ENCODE assay signal across 13 mouse cellular contexts in the genomic region with DNA sequence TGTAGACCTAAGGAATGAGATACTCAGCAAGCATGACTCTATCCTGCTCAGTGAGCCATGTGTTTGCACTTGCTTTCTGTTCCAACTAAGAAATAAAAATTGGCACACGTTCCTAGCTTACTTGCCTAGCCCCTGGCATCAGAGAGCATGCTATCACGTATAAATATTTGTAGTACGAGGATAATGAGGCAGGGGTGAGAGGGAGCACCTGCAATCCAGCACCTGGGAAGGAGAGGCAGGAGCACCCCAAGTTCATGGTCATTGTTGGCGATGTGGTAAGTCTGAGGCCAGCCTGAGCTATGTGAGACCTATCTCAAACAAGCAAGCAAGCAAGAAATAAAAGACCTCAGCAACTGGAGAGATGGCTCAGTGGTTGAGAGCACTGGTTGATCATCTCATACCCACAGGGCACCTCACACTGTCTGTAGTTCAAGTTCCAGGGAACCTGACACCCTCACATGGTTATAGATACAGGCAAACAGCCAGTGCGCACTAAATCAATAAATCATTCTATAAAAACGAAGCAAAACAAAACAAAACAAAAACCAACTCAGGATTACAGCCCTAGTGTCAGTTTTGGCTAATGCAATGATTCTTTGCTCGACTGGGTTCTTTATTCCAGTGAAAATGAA. TPM values are rescaled to one million over a fixed set of nuclear protein-coding genes. Genes with fewer than 3 reads are reported as not detected.
DNase-seq lines count a peak whose midpoint lies in the region; ATAC-seq and TF ChIP-seq lines count a peak whose summit lies in the region.
"Had no signal": no experiment of that assay in that cellular context is flagged by ENCODE, and none has a peak within 500 bp of the region (broad histone marks: within the 10 kb centered on the region; RNA-seq: fewer than 3 reads in every experiment).

No protein-coding gene starts in this region.

- H3K4me1 ChIP-seq in heart, embryonic 13.5 days = peaks cover 10% of the 10 kb centered on the region
- peaks cover 6% of the 10 kb centered on the region; the same call in 1 of the 2 replicates for H3K4me1 ChIP-seq in midbrain, embryonic 11.5 days (ENCODE audit: control insufficient read depth, insufficient read depth, low read length)
- peaks cover 22% of the 10 kb centered on the region for H3K4me1 ChIP-seq in midbrain, embryonic 10.5 days
- peaks cover 13% of the 10 kb centered on the region for H3K4me1 ChIP-seq in liver, embryonic 16.5 days (ENCODE audit: control insufficient read depth, low read depth, low read length)
- H3K4me1 ChIP-seq in stomach, postnatal 0 days (replicated peaks; ENCODE audit: control insufficient read depth, insufficient read depth) = peaks cover 3% of the 10 kb centered on the region; the same call in 1 of the 2 replicates

- no peak overlapping the region for H3K27ac ChIP-seq in heart, embryonic 13.5 days (replicated peaks)
- H3K27ac ChIP-seq in midbrain, embryonic 11.5 days (ENCODE audit: low read depth, low read length) = no peak overlapping the region
- no peak overlapping the region for H3K27ac ChIP-seq in midbrain, embryonic 10.5 days (replicated peaks)
- H3K27ac ChIP-seq in liver, embryonic 16.5 days (ENCODE audit: low read length) = no peak overlapping the region
- H3K27ac ChIP-seq in stomach, postnatal 0 days (replicated peaks) = peak overlapping the region; percentile 58; the same call in 1 of the 2 replicates

- no peak for TF ChIP-seq EP300 in stomach, postnatal 0 days (optimal IDR thresholded peaks at IDR 0.05)

- no peak for ATAC-seq in heart, embryonic 13.5 days (ENCODE audit: extremely low read depth, insufficient number of reproducible peaks, low FRiP score, low TSS enrichment)
- no peak for ATAC-seq in midbrain, embryonic 11.5 days (ENCODE audit: low FRiP score)
- ATAC-seq in liver, embryonic 16.5 days (ENCODE audit: low read depth) = no peak
- ATAC-seq in stomach, postnatal 0 days (ENCODE audit: low FRiP score, low TSS enrichment) = peak; percentile 78

- H3K4me2 ChIP-seq in heart, embryonic 13.5 days = peak overlapping the region; percentile 93; the same call in 1 of the 2 replicates
- H3K4me2 ChIP-seq in midbrain, embryonic 11.5 days = no peak overlapping the region
- peak overlapping the region; percentile 91; the same call in 1 of the 2 replicates for H3K4me2 ChIP-seq in liver, embryonic 16.5 days (ENCODE audit: low read depth, low read length)
- peak overlapping the region; percentile 94; the same call in 1 of the 2 replicates for H3K4me2 ChIP-seq in stomach, postnatal 0 days (replicated peaks; ENCODE audit: low read depth)

- peaks cover 13% of the 10 kb centered on the region for H3K36me3 ChIP-seq in heart, embryonic 13.5 days
- H3K36me3 ChIP-seq in midbrain, embryonic 11.5 days (ENCODE audit: control insufficient read depth, insufficient read depth, low read length) = no peaks in the 10 kb centered on the region
- 0 out of 2 replicates have a peak, but pooled peaks cover 7% of the 10 kb centered on the region for H3K36me3 ChIP-seq in midbrain, embryonic 10.5 days
- no peaks in the 10 kb centered on the region for H3K36me3 ChIP-seq in liver, embryonic 16.5 days (ENCODE audit: control insufficient read depth, insufficient read depth)
- peaks cover 3% of the 10 kb centered on the region; the same call in 1 of the 2 replicates for H3K36me3 ChIP-seq in stomach, postnatal 0 days (ENCODE audit: control insufficient read depth, insufficient read depth, low read length)

- no peak overlapping the region for H3K4me3 ChIP-seq in heart, embryonic 13.5 days
- H3K4me3 ChIP-seq in midbrain, embryonic 11.5 days (ENCODE audit: low read depth, low read length) = no peak overlapping the region
- no peak overlapping the region for H3K4me3 ChIP-seq in midbrain, embryonic 10.5 days
- no peak overlapping the region for H3K4me3 ChIP-seq in liver, embryonic 16.5 days (ENCODE audit: low read depth, low read length)
- no peak overlapping the region for H3K4me3 ChIP-seq in stomach, postnatal 0 days (ENCODE audit: low read depth, low read length)

- H3K9me3 ChIP-seq in heart, embryonic 13.5 days = no peaks in the 10 kb centered on the region
- no peaks in the 10 kb centered on the region for H3K9me3 ChIP-seq in midbrain, embryonic 11.5 days (ENCODE audit: control insufficient read depth, low read length)
- no peaks in the 10 kb centered on the region for H3K9me3 ChIP-seq in midbrain, embryonic 10.5 days (replicated peaks)
- no peaks in the 10 kb centered on the region for H3K9me3 ChIP-seq in liver, embryonic 16.5 days (replicated peaks; ENCODE audit: control insufficient read depth, low read length)
- no peaks in the 10 kb centered on the region for H3K9me3 ChIP-seq in stomach, postnatal 0 days (ENCODE audit: control insufficient read depth, low read length)

- no peak for DNase-seq in heart, postnatal 4 days
- no peak for DNase-seq in midbrain, embryonic 11.5 days (ENCODE audit: low spot score, missing footprints)
- no peak for DNase-seq in midbrain, embryonic 10.5 days (ENCODE audit: low spot score)
- DNase-seq in stomach, postnatal 0 days (ENCODE audit: low spot score) = peak; percentile 60
- DNase-seq in adipocyte (ENCODE audit: low spot score) = no peak
- no peak for DNase-seq in urinary bladder, adult 18-20 months (ENCODE audit: low spot score in 2 of 2)
- DNase-seq: cerebellum, adult 9-11 months; gastrocnemius, postnatal 25 days; layer of hippocampus, postnatal 36 days; lung, postnatal 4 days had no signal

- no peak for TF ChIP-seq CTCF in stomach, postnatal 0 days (IDR thresholded peaks at IDR 0.05; ENCODE audit: low read depth)

- H3K27me3 ChIP-seq in heart, embryonic 13.5 days (replicated peaks) = no peaks in the 10 kb centered on the region
- H3K27me3 ChIP-seq in midbrain, embryonic 11.5 days (ENCODE audit: control insufficient read depth, insufficient read depth, low read length) = no peaks in the 10 kb centered on the region
- no peaks in the 10 kb centered on the region for H3K27me3 ChIP-seq in midbrain, embryonic 10.5 days (ENCODE audit: low read depth, poor library complexity, severe bottlenecking)
- H3K27me3 ChIP-seq in liver, embryonic 16.5 days (ENCODE audit: control insufficient read depth, insufficient read depth, low read depth, low read length) = no peaks in the 10 kb centered on the region
- no peaks in the 10 kb centered on the region for H3K27me3 ChIP-seq in stomach, postnatal 0 days (ENCODE audit: control insufficient read depth, insufficient read depth, low read length)

- H3K9ac ChIP-seq in heart, embryonic 13.5 days = no peak overlapping the region
- H3K9ac ChIP-seq in midbrain, embryonic 11.5 days (ENCODE audit: low read length) = 0 out of 2 replicates have a peak overlapping the region, but pooled peaks have one; percentile 16
- H3K9ac ChIP-seq in liver, embryonic 16.5 days (ENCODE audit: low read depth, low read length) = no peak overlapping the region
- H3K9ac ChIP-seq in stomach, postnatal 0 days (ENCODE audit: low read length) = no peak overlapping the region

- 77% methylated on average over 7 of the region's 7 CpGs for WGBS in heart, embryonic 13.5 days
- 83% methylated on average over 7 of the region's 7 CpGs for WGBS in midbrain, embryonic 11.5 days
- 85% methylated on average over 7 of the region's 7 CpGs for WGBS in midbrain, embryonic 10.5 days
- WGBS in liver, embryonic 16.5 days (ENCODE audit: insufficient replicate concordance) = 63% methylated on average over 7 of the region's 7 CpGs
- 42% methylated on average over 7 of the region's 7 CpGs for WGBS in stomach, postnatal 0 days

RNA-seq across cellular contexts. Expression of a gene that starts 1.4 kb away (rescaled TPM):
- 23.1 and 25.4 TPM in 2 replicates for polyA plus RNA-seq in heart, embryonic 13.5 days (2015; fragmentation: Nextera tagmentation; extraction: Ambion mirVana)
- total RNA-seq in heart, postnatal 4 days (2021) = 1 to 10 TPM; 9.3 to 9.7 TPM
- polyA plus RNA-seq in midbrain, embryonic 11.5 days (2014; fragmentation: Nextera tagmentation; extraction: Ambion mirVana) = 32.3 and 34.6 TPM in 2 replicates
- polyA plus RNA-seq in midbrain, embryonic 10.5 days (2016; fragmentation: Nextera tagmentation; extraction: Ambion mirVana) = 34.0 and 34.4 TPM in 2 replicates
- 29.5 and 30.3 TPM in 2 replicates for polyA plus RNA-seq in liver, embryonic 16.5 days (2015; fragmentation: Nextera tagmentation; extraction: Ambion mirVana)
- 64.9 and 65.7 TPM in 2 replicates for polyA plus RNA-seq in stomach, postnatal 0 days (2015; fragmentation: Nextera tagmentation; extraction: Ambion mirVana)

RNA-seq across cellular contexts. Expression of a gene that starts 7.8 kb away (rescaled TPM):
- polyA plus RNA-seq in heart, embryonic 13.5 days (2015; fragmentation: Nextera tagmentation; extraction: Ambion mirVana) = not detected in 2 replicates
- total RNA-seq in heart, postnatal 4 days (2021) = not detected
- not detected in 2 replicates for polyA plus RNA-seq in midbrain, embryonic 11.5 days (2014; fragmentation: Nextera tagmentation; extraction: Ambion mirVana)
- polyA plus RNA-seq in midbrain, embryonic 10.5 days (2016; fragmentation: Nextera tagmentation; extraction: Ambion mirVana) = not detected in 2 replicates
- polyA plus RNA-seq in liver, embryonic 16.5 days (2015; fragmentation: Nextera tagmentation; extraction: Ambion mirVana) = not detected in 2 replicates
- polyA plus RNA-seq in stomach, postnatal 0 days (2015; fragmentation: Nextera tagmentation; extraction: Ambion mirVana) = not detected in 2 replicates
- total RNA-seq: gastrocnemius, postnatal 25 days; layer of hippocampus, postnatal 36 days had no signal
- polyA plus RNA-seq: erythroblast, embryonic 14.5 days had no signal

RNA-seq across cellular contexts. Expression of a gene that starts 23.0 kb away (rescaled TPM):
- 9.0 and 9.1 TPM in 2 replicates for polyA plus RNA-seq in heart, embryonic 13.5 days (2015; fragmentation: Nextera tagmentation; extraction: Ambion mirVana)
- total RNA-seq in heart, postnatal 4 days (2021) = 1 to 10 TPM; 5.6 to 8.0 TPM
- 2.4 and 3.2 TPM in 2 replicates for polyA plus RNA-seq in midbrain, embryonic 11.5 days (2014; fragmentation: Nextera tagmentation; extraction: Ambion mirVana)
- 1.3 and 1.9 TPM in 2 replicates for polyA plus RNA-seq in midbrain, embryonic 10.5 days (2016; fragmentation: Nextera tagmentation; extraction: Ambion mirVana)
- 0.96 and 1.4 TPM in 2 replicates for polyA plus RNA-seq in liver, embryonic 16.5 days (2015; fragmentation: Nextera tagmentation; extraction: Ambion mirVana)
- polyA plus RNA-seq in stomach, postnatal 0 days (2015; fragmentation: Nextera tagmentation; extraction: Ambion mirVana) = 12.2 and 14.3 TPM in 2 replicates

RNA-seq across cellular contexts. Expression of a gene that starts 35.7 kb away (rescaled TPM):
- polyA plus RNA-seq in heart, embryonic 13.5 days (2015; fragmentation: Nextera tagmentation; extraction: Ambion mirVana) = 87.0 and 93.9 TPM in 2 replicates
- total RNA-seq in heart, postnatal 4 days (2021) = 10 to 100 TPM; 81.3 to 82.1 TPM
- 138 and 144 TPM in 2 replicates for polyA plus RNA-seq in midbrain, embryonic 11.5 days (2014; fragmentation: Nextera tagmentation; extraction: Ambion mirVana)
- polyA plus RNA-seq in midbrain, embryonic 10.5 days (2016; fragmentation: Nextera tagmentation; extraction: Ambion mirVana) = 123 and 137 TPM in 2 replicates
- 49.7 and 50.7 TPM in 2 replicates for polyA plus RNA-seq in liver, embryonic 16.5 days (2015; fragmentation: Nextera tagmentation; extraction: Ambion mirVana)
- polyA plus RNA-seq in stomach, postnatal 0 days (2015; fragmentation: Nextera tagmentation; extraction: Ambion mirVana) = 66.5 and 68.4 TPM in 2 replicates

RNA-seq across cellular contexts. Expression of a gene that starts 47.3 kb away (rescaled TPM):
- polyA plus RNA-seq in heart, embryonic 13.5 days (2015; fragmentation: Nextera tagmentation; extraction: Ambion mirVana) = 0.04 TPM in 1 of 2 replicates, not detected in the other
- under 1 TPM; 0.07 TPM for total RNA-seq in heart, postnatal 4 days (2021)
- polyA plus RNA-seq in midbrain, embryonic 11.5 days (2014; fragmentation: Nextera tagmentation; extraction: Ambion mirVana) = 2.0 and 2.1 TPM in 2 replicates
- 0.49 and 1.5 TPM in 2 replicates for polyA plus RNA-seq in midbrain, embryonic 10.5 days (2016; fragmentation: Nextera tagmentation; extraction: Ambion mirVana)
- not detected in 2 replicates for polyA plus RNA-seq in liver, embryonic 16.5 days (2015; fragmentation: Nextera tagmentation; extraction: Ambion mirVana)
- 0.21 and 0.23 TPM in 2 replicates for polyA plus RNA-seq in stomach, postnatal 0 days (2015; fragmentation: Nextera tagmentation; extraction: Ambion mirVana)
- total RNA-seq: gastrocnemius, postnatal 25 days had no signal
